Mouse (Mus musculus) c-Kit-positive CD71-negative TER-119-negative erythroid progenitor cells, embryonic 14.5 days (primary cell): ENCODE data around the gene 0610040J01Rik.
A peak's percentile ranks its signal among the peaks of the same experiment; 100 is the strongest.

Experiments used
- DNase-seq: peaks from one replicate; pipeline ENCODE4 v3.0.0-alpha.2; 2013; ENCODE audit warnings: low read depth

Gene 0610040J01Rik

GRCm38 (mm10) chr5:63811819-63812508 is at the start of gene 0610040J01Rik:
TSS of gene 0610040J01Rik (plus strand) at chr5:63812363.
- DNase-seq: peak; percentile 55

GRCm38 (mm10) chr5:63765886-63766285 is 46.3 kb upstream of the 0610040J01Rik start:
- DNase-seq: no peak

- peak; percentile 52 for DNase-seq
Measured at GRCm38 (mm10) chr5:63766715-63767114, 45.4 kb upstream of the 0610040J01Rik start.

DNA sequence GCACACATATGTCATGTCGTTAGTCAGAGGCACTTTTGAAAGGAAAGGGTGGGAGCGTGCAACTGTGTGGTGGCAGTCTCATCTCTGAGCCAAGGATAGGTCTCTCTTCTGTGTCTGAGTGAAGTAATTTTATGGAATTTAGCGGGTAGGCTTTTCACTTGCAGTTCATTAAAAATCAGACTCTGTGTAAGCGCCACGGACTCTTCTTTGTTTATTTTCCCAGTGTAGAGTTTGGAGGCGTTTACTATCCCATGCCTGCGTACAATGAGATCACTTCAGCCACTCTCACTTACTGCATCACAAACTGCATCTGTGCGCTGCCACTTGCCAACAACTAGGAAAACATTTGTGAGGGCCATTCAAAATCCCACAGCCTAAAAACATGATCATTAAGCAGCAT is 44.7 kb upstream of the 0610040J01Rik start:
- no peak for DNase-seq

GRCm38 (mm10) chr5:63768220-63768619 is 43.9 kb upstream of the 0610040J01Rik start:
- no peak for DNase-seq

DNA sequence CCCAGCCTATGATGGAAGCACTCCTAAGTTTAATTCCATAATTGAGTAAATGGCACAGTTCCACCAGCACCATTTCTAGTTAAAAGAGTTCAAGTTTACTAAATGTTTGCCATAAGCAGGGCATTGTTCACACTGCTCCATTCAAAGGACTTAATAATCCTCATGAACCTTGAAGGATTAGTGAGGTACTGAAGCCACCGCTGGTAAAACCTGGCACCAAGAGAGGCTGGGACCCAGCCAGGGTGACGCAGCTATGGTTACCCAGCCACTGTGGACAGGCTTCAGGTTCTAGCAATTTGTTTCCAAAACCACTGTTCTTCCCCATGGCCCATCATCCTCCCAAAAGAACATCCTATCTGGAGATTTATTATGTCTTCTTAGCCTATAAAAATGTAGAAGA is 39.2 kb upstream of the 0610040J01Rik start:
- DNase-seq: no peak

GRCm38 (mm10) chr5:63773603-63774002 is 38.6 kb upstream of the 0610040J01Rik start:
- no peak for DNase-seq

DNA sequence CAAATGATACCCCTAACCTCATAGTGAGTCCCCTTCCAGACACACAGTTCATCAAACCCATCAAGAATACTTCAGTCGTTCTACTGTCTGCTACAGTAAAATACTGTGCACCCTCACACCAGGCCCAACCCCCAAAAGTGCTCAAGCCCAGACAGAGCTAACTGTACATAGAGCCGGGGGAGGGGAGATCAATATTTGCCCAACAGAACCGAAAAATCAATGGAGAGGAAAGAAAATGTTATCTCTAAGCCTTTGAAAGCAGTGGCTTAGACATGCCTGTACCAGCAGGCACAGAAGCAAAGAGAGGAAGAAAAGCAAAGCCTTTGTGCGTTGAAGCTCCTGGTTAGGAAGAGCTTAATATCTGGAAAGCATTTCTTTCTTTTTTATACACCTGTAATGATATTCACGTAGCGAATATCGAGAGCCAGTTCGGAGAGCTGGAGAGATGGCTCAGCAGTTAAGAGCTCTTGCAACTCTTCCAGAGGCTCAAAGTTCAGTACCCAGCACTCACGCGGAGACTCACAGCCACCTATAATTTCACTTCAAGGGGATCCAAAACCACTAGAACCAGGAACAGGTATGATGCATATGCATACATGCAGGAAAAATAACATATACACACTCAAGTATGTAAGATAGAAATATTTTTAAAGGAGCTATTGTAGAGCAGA is 23.9 kb upstream of the 0610040J01Rik start:
- no peak for DNase-seq

- no peak for DNase-seq
Measured at GRCm38 (mm10) chr5:63812509-63812865, 324 bp downstream of the 0610040J01Rik start.

GRCm38 (mm10) chr5:63816643-63817042 is 4.5 kb downstream of the 0610040J01Rik start:
- no peak for DNase-seq

DNA sequence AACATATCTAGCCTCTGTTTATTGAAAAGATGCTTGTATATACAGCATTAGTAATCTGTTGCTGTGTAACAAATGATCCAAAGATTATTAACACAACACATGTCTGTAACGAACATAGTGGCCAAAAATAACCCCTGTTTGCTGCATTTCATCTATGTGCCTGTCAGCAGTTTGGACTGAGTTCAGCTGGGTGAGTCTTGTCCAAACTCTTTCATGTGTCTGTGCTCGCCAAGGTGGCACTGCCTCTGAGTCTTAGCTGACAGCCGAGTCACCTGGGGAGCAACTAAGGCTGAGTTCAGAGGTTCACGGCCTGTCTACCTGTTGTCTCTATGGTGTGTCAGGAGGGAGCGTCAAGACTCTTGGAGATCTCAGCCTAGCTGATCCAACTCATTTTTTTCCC is 5.1 kb downstream of the 0610040J01Rik start:
- DNase-seq: no peak

- no peak for DNase-seq
Measured at GRCm38 (mm10) chr5:63818975-63819374, 6.8 kb downstream of the 0610040J01Rik start.

GRCm38 (mm10) chr5:63819519-63819918 is 7.4 kb downstream of the 0610040J01Rik start:
- no peak for DNase-seq

DNA sequence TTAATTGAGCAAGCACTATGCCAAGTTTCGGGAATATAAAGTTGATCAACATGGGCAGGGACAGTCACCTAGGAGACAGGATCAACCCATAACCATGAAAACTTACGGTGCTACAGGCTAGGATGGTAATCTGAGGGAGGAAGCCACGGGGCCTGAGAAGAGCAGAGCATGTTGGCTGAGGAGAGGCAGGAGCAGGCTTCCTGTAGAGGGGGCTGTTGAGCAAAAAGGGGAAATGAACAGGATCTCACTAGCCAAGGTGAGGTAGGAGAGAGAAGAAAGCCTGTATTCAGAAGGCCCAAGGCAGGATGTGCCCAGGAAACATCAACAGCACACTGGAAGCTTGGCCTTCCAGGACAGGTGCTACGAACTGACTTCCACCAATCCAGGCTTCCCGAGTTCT is 9.0 kb downstream of the 0610040J01Rik start:
- no peak for DNase-seq

GRCm38 (mm10) chr5:63821860-63822259 is 9.7 kb downstream of the 0610040J01Rik start:
- no peak for DNase-seq

- no peak for DNase-seq
Measured at GRCm38 (mm10) chr5:63823362-63824332, 11.5 kb downstream of the 0610040J01Rik start.

- no peak for DNase-seq
Measured at GRCm38 (mm10) chr5:63824599-63825350, 12.6 kb downstream of the 0610040J01Rik start.

- no peak for DNase-seq
Measured at GRCm38 (mm10) chr5:63825881-63826280, 13.7 kb downstream of the 0610040J01Rik start.

- no peak for DNase-seq
Measured at GRCm38 (mm10) chr5:63827006-63827405, 14.8 kb downstream of the 0610040J01Rik start.

GRCm38 (mm10) chr5:63827415-63828053 is 15.4 kb downstream of the 0610040J01Rik start:
- no peak for DNase-seq
